Mouse (Mus musculus) liver, embryonic 14.5 days (tissue): Measurements from ENCODE around the gene Gtf2f2.

ENCODE experiments used
- CTCF ChIP-seq: IDR thresholded peaks from 2 replicates; pipeline ENCODE4 v1.5.1; 2016; ENCODE audit warnings: antibody characterized with exemption, low read depth, control low read depth
- EP300 ChIP-seq: IDR thresholded peaks from 2 replicates; pipeline ENCODE4 v1.6.1; 2016; ENCODE audit warnings: antibody characterized with exemption, low read depth

- TF ChIP-seq CTCF (no peak), EP300 (no peak)
Observed at GRCm38 (mm10) chr14:75998082-75998481, 12.6 kb downstream of the Gtf2f2 start.
